23 mouse cellular contexts compared by ENCODE assay signal in the genomic region with DNA sequence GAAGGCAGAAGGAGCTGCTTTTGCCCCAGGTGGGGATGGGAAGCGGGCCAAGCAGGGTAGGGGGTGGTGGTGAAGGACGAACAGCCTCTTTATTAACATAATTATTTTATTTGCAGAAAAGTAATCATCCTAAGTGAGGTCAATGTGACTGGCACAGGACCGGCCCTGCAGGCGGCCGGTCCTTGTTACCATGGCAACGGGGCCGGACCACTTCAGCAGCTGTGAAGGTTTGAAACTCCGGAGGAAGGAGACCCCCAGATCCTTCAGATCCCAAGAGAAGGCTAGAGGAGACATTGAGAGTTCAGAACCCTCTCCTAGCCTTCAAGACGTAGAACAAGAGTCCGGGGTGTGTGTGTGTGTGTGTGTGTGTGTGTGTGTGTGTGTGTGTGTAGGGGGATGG. TPM values are rescaled to one million over a fixed set of nuclear protein-coding genes. Genes with fewer than 3 reads are reported as not detected.
A peak's percentile ranks its signal among the peaks of the same experiment; 100 is the strongest.
DNase-seq lines count a peak whose midpoint lies in the region; ATAC-seq lines count a peak whose summit lies in the region.
"Had no signal": no experiment of that assay in that cellular context is flagged by ENCODE, and none has a peak within 500 bp of the region (broad histone marks: within the 10 kb centered on the region; RNA-seq: fewer than 3 reads in every experiment).

No protein-coding gene starts in this region.

- H3K27me3 ChIP-seq in midbrain, embryonic 12.5 days: peaks cover 35% of the 10 kb centered on the region
- no peaks in the 10 kb centered on the region; the same call in 1 of the 2 replicates for H3K27me3 ChIP-seq in midbrain, embryonic 11.5 days (ENCODE audit: control insufficient read depth, insufficient read depth, low read length)
- H3K27me3 ChIP-seq in neural tube, embryonic 12.5 days (replicated peaks): peaks cover 4% of the 10 kb centered on the region; the same call in 1 of the 2 replicates

- no peaks in the 10 kb centered on the region for H3K36me3 ChIP-seq in midbrain, embryonic 12.5 days
- no peaks in the 10 kb centered on the region for H3K36me3 ChIP-seq in midbrain, embryonic 11.5 days (ENCODE audit: control insufficient read depth, insufficient read depth, low read length)
- H3K36me3 ChIP-seq in neural tube, embryonic 12.5 days: no peaks in the 10 kb centered on the region
- H3K36me3 ChIP-seq: heart, embryonic 13.5 days had no signal

- peaks cover 13% of the 10 kb centered on the region for H3K4me1 ChIP-seq in midbrain, embryonic 12.5 days
- H3K4me1 ChIP-seq in midbrain, embryonic 11.5 days (ENCODE audit: control insufficient read depth, insufficient read depth, low read length): 0 out of 2 replicates have a peak, but pooled peaks cover 4% of the 10 kb centered on the region
- H3K4me1 ChIP-seq in neural tube, embryonic 12.5 days: peaks cover 7% of the 10 kb centered on the region; the same call in 1 of the 2 replicates
- H3K4me1 ChIP-seq: heart, embryonic 13.5 days had no signal

- no peak for ATAC-seq in midbrain, embryonic 12.5 days (ENCODE audit: low FRiP score, low read depth)
- ATAC-seq in midbrain, embryonic 11.5 days (ENCODE audit: low FRiP score): no peak
- no peak for ATAC-seq in neural tube, embryonic 12.5 days (ENCODE audit: low FRiP score, low read depth)
- ATAC-seq: inflammation-experienced regulatory T-cells, adult 6 months; liver, postnatal 0 days; Patski had no signal

- peak overlapping the region; percentile 24; the same call in 1 of the 2 replicates for H3K9ac ChIP-seq in midbrain, embryonic 12.5 days (replicated peaks)
- H3K9ac ChIP-seq in midbrain, embryonic 11.5 days (ENCODE audit: low read length): no peak overlapping the region
- no peak overlapping the region for H3K9ac ChIP-seq in neural tube, embryonic 12.5 days
- H3K9ac ChIP-seq: heart, embryonic 13.5 days; liver, postnatal 0 days had no signal

- no peak overlapping the region for H3K27ac ChIP-seq in midbrain, embryonic 12.5 days (replicated peaks)
- H3K27ac ChIP-seq in midbrain, embryonic 11.5 days (ENCODE audit: low read depth, low read length): no peak overlapping the region
- no peak overlapping the region for H3K27ac ChIP-seq in neural tube, embryonic 12.5 days
- H3K27ac ChIP-seq: heart, embryonic 13.5 days; left cerebral cortex, adult 2 months had no signal

- H3K4me2 ChIP-seq in midbrain, embryonic 12.5 days (replicated peaks): no peak overlapping the region
- H3K4me2 ChIP-seq in midbrain, embryonic 11.5 days: no peak overlapping the region
- 0 out of 2 replicates have a peak overlapping the region, but pooled peaks have one; percentile 14 for H3K4me2 ChIP-seq in neural tube, embryonic 12.5 days (replicated peaks)
- H3K4me2 ChIP-seq: heart, embryonic 13.5 days had no signal

- peak; percentile 42 to 53 for DNase-seq in cerebellum, postnatal 10 days
- no peak for DNase-seq in cerebellum, adult 9-10 months
- DNase-seq in midbrain, embryonic 11.5 days (ENCODE audit: low spot score, missing footprints): no peak
- DNase-seq in embryo, embryonic 9.5 days (ENCODE audit: extremely low spot score): peak; percentile 19
- DNase-seq in layer of hippocampus, postnatal 14 days (ENCODE audit: low spot score in 2 of 2): no peak
- DNase-seq in gastrocnemius, postnatal 25 days: no peak
- DNase-seq: adrenal gland, postnatal 25 days; cerebellum, adult 18-20 months; heart, adult 11 months; kidney, adult 8-10 months; kidney, postnatal 36 days; left cerebral cortex, postnatal 4 days; liver, postnatal 0 days; lung, postnatal 10 days; right cerebral cortex, adult 18-20 months; thymus, postnatal 36 days had no signal

- H3K4me3 ChIP-seq in midbrain, embryonic 12.5 days: no peak overlapping the region
- H3K4me3 ChIP-seq in midbrain, embryonic 11.5 days (ENCODE audit: low read depth, low read length): no peak overlapping the region
- no peak overlapping the region for H3K4me3 ChIP-seq in neural tube, embryonic 12.5 days
- H3K4me3 ChIP-seq: heart, embryonic 13.5 days; left cerebral cortex, adult 2 months; myocyte had no signal

- H3K9me3 ChIP-seq in midbrain, embryonic 12.5 days: no peaks in the 10 kb centered on the region
- no peaks in the 10 kb centered on the region for H3K9me3 ChIP-seq in midbrain, embryonic 11.5 days (ENCODE audit: control insufficient read depth, low read length)
- no peaks in the 10 kb centered on the region for H3K9me3 ChIP-seq in neural tube, embryonic 12.5 days
- H3K9me3 ChIP-seq: heart, embryonic 13.5 days had no signal

- WGBS in midbrain, embryonic 12.5 days: 32% methylated on average over 10 of the region's 10 CpGs
- 28% methylated on average over 10 of the region's 10 CpGs for WGBS in midbrain, embryonic 11.5 days
- WGBS in neural tube, embryonic 12.5 days: 28% methylated on average over 10 of the region's 10 CpGs

RNA-seq across cellular contexts. Expression of a gene that starts 22.3 kb away (rescaled TPM):
- polyA plus RNA-seq in midbrain, embryonic 12.5 days (2016; fragmentation: Nextera tagmentation; extraction: Ambion mirVana): 11.0 and 11.7 TPM in 2 replicates
- 10.3 and 11.4 TPM in 2 replicates for polyA plus RNA-seq in midbrain, embryonic 11.5 days (2014; fragmentation: Nextera tagmentation; extraction: Ambion mirVana)
- polyA plus RNA-seq in neural tube, embryonic 12.5 days (2016; fragmentation: Nextera tagmentation; extraction: Ambion mirVana): 8.9 and 10.5 TPM in 2 replicates
- total RNA-seq in layer of hippocampus, postnatal 14 days (2021): 1 to 10 TPM; 7.1 to 8.0 TPM
- total RNA-seq in gastrocnemius, postnatal 25 days (2021): 1 to 10 TPM; 7.1 to 7.9 TPM

RNA-seq across cellular contexts. Expression of a gene that starts 31.8 kb away (rescaled TPM):
- polyA plus RNA-seq in midbrain, embryonic 12.5 days (2016; fragmentation: Nextera tagmentation; extraction: Ambion mirVana): 6.8 and 7.6 TPM in 2 replicates
- polyA plus RNA-seq in midbrain, embryonic 11.5 days (2014; fragmentation: Nextera tagmentation; extraction: Ambion mirVana): 12.2 and 12.6 TPM in 2 replicates
- polyA plus RNA-seq in neural tube, embryonic 12.5 days (2016; fragmentation: Nextera tagmentation; extraction: Ambion mirVana): 8.2 and 8.9 TPM in 2 replicates
- 1 to 10 TPM; 7.1 to 7.4 TPM for total RNA-seq in layer of hippocampus, postnatal 14 days (2021)
- 10 to 100 TPM; 34.1 to 35.2 TPM for total RNA-seq in gastrocnemius, postnatal 25 days (2021)

Comparison
In these comparisons a context has a peak if more than half of its experiments do, and no peak if none do; other contexts are left out.
1. DNase-seq: peak in cerebellum, postnatal 10 days (2 of 2) and embryo, embryonic 9.5 days (single experiment); none in cerebellum, adult 9-10 months (single experiment), midbrain, embryonic 11.5 days (single experiment), layer of hippocampus, postnatal 14 days (0 of 2) and gastrocnemius, postnatal 25 days (single experiment).